Mouse (Mus musculus): ENCODE data around the gene AI182371. TPM values are rescaled to one million over a fixed set of nuclear protein-coding genes. Genes with fewer than 3 reads are reported as not detected.

The AI182371 gene
- polyA plus RNA-seq (2015; fragmentation: Nextera tagmentation; extraction: Ambion mirVana) = 2.5 and 3.2 TPM in 2 replicates

DNA sequence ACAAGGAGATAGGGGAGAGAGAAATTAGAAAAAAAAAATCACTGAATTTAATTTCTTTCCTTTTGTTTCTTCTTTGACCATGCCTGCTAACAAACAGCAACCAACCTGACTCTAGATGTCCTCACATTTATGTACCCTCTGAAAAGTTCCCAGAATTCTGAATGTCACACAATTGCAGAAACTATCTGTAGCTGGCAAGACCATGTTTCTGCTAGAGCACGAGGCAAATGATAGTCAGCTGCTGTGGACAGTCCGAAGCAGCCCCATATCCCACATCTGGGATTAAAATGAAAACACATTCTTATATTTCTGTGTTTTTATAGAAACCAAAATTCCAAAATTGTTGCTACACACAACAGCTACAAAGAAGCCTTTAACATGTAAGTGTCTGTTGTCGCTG, at the start of gene AI182371:
Gene AI182371, minus strand, starts transcription at position 101 of the 400 bp plus-strand sequence.

DNA sequence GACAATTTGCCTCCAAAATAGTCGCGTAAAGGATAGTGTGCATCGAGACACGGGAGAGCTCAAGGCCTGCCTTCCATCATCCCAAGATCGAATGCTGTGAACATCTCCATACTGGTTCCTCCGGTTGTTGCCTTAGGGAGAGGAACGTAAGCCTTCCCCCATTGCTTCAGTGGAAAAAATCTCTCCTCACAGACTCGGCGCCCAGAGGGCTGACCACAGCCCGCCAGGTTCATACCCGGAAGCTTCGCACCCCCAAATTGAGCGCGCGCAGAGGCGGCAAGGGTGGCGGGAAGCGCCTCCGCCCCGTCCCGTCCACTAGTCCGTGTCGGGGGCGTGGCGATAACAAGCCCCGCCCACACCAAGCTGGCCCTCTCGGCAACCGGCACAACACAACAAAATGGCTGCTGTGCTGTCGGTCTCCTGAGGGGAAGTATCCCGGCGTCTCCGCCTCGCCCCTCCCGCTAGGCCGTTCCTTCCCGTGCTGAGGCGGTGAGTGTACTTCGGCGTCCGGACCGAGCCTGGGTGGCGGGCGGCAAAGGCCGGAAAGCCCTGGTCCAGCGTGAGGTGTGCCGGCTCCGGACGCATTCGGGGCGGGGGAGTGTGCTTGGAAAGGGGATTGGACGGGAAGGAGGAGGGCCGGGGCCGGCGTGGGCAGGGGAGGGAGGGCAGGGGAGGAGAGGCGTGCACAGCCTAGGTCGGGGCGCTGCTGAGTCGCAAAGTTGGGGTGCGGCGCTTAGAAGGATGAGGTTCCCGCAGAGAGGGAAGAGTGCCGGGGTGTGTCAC, 8.0 kb upstream of the AI182371 start, which contains the start of gene Cntrl:
Gene Cntrl, plus strand, starts transcription at position 352 of the 783 bp plus-strand sequence.

DNA sequence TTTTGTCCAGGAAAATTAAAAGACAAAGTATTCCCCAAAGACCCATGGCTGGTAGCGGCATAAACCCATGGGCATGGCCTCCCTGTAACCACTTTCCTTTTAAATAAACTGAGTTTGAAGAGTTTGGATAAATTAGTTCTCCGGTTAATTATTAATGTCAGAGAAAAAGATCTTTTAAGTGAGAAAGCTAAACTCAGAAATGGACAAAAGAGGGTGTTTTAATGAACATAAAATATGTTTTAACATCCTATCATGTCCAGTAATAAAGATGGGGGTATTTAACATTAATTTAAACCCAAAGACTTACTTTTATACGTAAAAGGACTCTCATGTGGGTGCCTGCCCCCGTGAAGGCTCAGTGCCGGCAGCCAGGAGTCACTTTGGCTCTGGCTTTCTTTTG, 40.0 kb downstream of the AI182371 start, which contains the start of gene Hc:
Gene Hc, minus strand, starts transcription at position 101 of the 400 bp plus-strand sequence.

Other genes starting within 250 kb of the AI182371 start
- 0.63 and 1.4 TPM in 2 replicates for gene Cutal, start 227.1 kb downstream of the AI182371 start, polyA plus RNA-seq (2015; fragmentation: Nextera tagmentation; extraction: Ambion mirVana)
- 72.3 and 87.7 TPM in 2 replicates for gene Psmd5, start 226.6 kb downstream of the AI182371 start, polyA plus RNA-seq (2015; fragmentation: Nextera tagmentation; extraction: Ambion mirVana)
- gene Phf19, start 187.5 kb downstream of the AI182371 start, polyA plus RNA-seq (2015; fragmentation: Nextera tagmentation; extraction: Ambion mirVana) = 3.5 and 4.5 TPM in 2 replicates
- gene Traf1, start 139.8 kb downstream of the AI182371 start, polyA plus RNA-seq (2015; fragmentation: Nextera tagmentation; extraction: Ambion mirVana) = 4.4 and 5.2 TPM in 2 replicates
- 2.5 and 3.7 TPM in 2 replicates for gene Hc, start 40.1 kb downstream of the AI182371 start, polyA plus RNA-seq (2015; fragmentation: Nextera tagmentation; extraction: Ambion mirVana)
- gene Cntrl, start 7.9 kb upstream of the AI182371 start, polyA plus RNA-seq (2015; fragmentation: Nextera tagmentation; extraction: Ambion mirVana) = 10.1 and 16.2 TPM in 2 replicates
- gene Rab14, start 99.6 kb upstream of the AI182371 start, polyA plus RNA-seq (2015; fragmentation: Nextera tagmentation; extraction: Ambion mirVana) = 270 and 393 TPM in 2 replicates
- 319 and 552 TPM in 2 replicates for gene Gsn, start 154.8 kb upstream of the AI182371 start, polyA plus RNA-seq (2015; fragmentation: Nextera tagmentation; extraction: Ambion mirVana)
- 40.4 and 49.3 TPM in 2 replicates for gene Stom, start 235.4 kb upstream of the AI182371 start, polyA plus RNA-seq (2015; fragmentation: Nextera tagmentation; extraction: Ambion mirVana)

Measured in adrenal gland, postnatal 0 days (tissue).